Mouse (Mus musculus): ENCODE results near the gene Cyb561d1. TPM values are rescaled to one million over a fixed set of nuclear protein-coding genes. Genes with fewer than 3 reads are reported as not detected.

Cyb561d1 gene
- polyA plus RNA-seq, 1 experiment, result 7.0 TPM

DNA sequence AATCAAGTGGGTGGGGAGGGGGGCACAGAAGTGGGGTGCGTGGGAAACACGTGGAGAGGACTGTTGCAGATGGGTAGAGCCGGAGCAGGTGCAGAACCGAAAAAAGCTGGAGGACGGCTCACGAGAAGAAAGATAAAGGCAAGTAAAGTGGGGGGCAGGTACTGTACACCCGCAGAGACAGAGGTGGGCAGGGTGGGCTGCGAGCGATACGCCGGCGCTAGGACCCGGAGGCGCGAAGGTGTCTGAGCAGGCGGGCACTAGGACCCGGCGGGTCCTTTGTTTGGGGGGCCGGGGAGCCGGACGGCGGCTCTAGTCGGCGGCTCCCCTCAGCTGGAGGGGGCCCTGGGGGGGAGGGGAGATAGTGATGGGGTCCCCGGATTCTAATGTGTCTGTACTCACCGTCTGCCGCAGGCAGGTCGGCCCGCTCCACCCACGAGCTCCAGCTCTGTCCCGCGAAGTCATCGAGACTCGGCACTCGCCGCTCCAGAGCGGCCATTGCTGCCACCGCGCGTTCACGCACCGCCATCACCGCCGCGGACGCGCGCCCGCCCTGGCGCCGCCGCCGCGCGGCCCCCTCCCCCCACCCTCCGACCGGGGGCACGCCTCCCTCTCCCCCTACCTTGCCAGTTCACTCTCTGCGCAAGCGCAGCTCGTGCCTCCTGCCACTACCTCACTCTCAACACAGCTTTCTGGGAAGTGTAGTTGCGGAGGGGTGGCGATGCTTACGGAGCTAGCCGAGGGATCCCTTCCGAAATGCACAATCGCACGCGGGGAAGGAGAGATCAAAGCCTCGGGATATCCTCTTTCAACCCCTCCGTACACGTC lies 9.1 kb upstream of the Cyb561d1 start:
- H3K36me3 ChIP-seq (ENCODE audit: control insufficient read depth, insufficient read depth, low read length), result no peaks in the 10 kb centered on the region
- WGBS, result under 1% methylated on average over 72 of the region's 72 CpGs
- H3K4me1 ChIP-seq (ENCODE audit: control insufficient read depth, insufficient read depth, low read length), result peaks cover 6% of the 10 kb centered on the region; the same call in 1 of the 2 replicates
- H3K27ac ChIP-seq (ENCODE audit: insufficient read depth, low read depth, low read length), result peak overlapping the region; percentile 54
- peak overlapping the region; percentile 71 for H3K4me3 ChIP-seq (ENCODE audit: insufficient read depth, low read depth, low read length)
- H3K27me3 ChIP-seq (replicated peaks; ENCODE audit: control insufficient read depth, insufficient read depth, low read length), result no peaks in the 10 kb centered on the region
- peak; percentile 97 for DNase-seq
- TF ChIP-seq POLR2A (IDR thresholded peaks at IDR 0.05; ENCODE audit: low read depth, low read length) (peak; percentile 14), CTCF (conservative IDR thresholded peaks at IDR 0.05; ENCODE audit: insufficient read depth, insufficient read length, low read depth, low read length) (no peak)

GRCm38 (mm10) chr3:108209536-108209935 lies 8.5 kb upstream of the Cyb561d1 start:
- 13% methylated on average over 8 of the region's 8 CpGs for WGBS
- peaks cover 6% of the 10 kb centered on the region; the same call in 1 of the 2 replicates for H3K4me1 ChIP-seq (ENCODE audit: control insufficient read depth, insufficient read depth, low read length)
- no peaks in the 10 kb centered on the region for H3K27me3 ChIP-seq (replicated peaks; ENCODE audit: control insufficient read depth, insufficient read depth, low read length)
- H3K4me3 ChIP-seq (ENCODE audit: insufficient read depth, low read depth, low read length), result peak overlapping the region; percentile 71
- no peak overlapping the region for H3K27ac ChIP-seq (ENCODE audit: insufficient read depth, low read depth, low read length)
- no peak for DNase-seq
- H3K36me3 ChIP-seq (ENCODE audit: control insufficient read depth, insufficient read depth, low read length), result no peaks in the 10 kb centered on the region
- TF ChIP-seq POLR2A (IDR thresholded peaks at IDR 0.05; ENCODE audit: low read depth, low read length) (no peak), CTCF (conservative IDR thresholded peaks at IDR 0.05; ENCODE audit: insufficient read depth, insufficient read length, low read depth, low read length) (no peak)

DNA sequence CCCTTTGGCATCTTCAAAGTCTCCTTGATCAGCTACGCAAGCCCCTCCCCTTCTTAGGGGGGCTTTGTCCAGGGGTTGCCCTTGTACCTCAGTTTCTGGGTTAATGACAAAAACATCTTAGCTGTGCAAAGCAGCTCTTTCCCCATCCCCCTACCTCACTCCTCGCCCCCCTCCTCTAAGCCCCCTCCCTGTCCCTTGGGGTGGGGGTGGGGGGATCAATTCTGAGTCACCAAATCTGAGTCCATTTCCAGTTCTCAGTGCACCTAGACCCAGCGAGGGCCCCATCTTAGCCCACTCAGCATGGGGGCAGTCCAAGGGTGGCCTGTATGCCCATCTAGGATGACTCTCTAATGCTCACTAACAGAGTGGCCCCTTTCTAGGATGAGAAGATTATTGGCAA lies 8.0 kb upstream of the Cyb561d1 start:
- H3K27ac ChIP-seq (ENCODE audit: insufficient read depth, low read depth, low read length), result no peak overlapping the region
- H3K27me3 ChIP-seq (replicated peaks; ENCODE audit: control insufficient read depth, insufficient read depth, low read length), result no peaks in the 10 kb centered on the region
- H3K4me3 ChIP-seq (ENCODE audit: insufficient read depth, low read depth, low read length), result no peak overlapping the region
- no peaks in the 10 kb centered on the region for H3K36me3 ChIP-seq (ENCODE audit: control insufficient read depth, insufficient read depth, low read length)
- 75% methylated on average over 3 of the region's 3 CpGs for whole genome bisulfite sequencing
- peaks cover 6% of the 10 kb centered on the region; the same call in 1 of the 2 replicates for H3K4me1 ChIP-seq (ENCODE audit: control insufficient read depth, insufficient read depth, low read length)
- no peak for DNase-seq
- TF ChIP-seq POLR2A (IDR thresholded peaks at IDR 0.05; ENCODE audit: low read depth, low read length), result no peak
- TF ChIP-seq CTCF (conservative IDR thresholded peaks at IDR 0.05; ENCODE audit: insufficient read depth, insufficient read length, low read depth, low read length), result no peak

DNA sequence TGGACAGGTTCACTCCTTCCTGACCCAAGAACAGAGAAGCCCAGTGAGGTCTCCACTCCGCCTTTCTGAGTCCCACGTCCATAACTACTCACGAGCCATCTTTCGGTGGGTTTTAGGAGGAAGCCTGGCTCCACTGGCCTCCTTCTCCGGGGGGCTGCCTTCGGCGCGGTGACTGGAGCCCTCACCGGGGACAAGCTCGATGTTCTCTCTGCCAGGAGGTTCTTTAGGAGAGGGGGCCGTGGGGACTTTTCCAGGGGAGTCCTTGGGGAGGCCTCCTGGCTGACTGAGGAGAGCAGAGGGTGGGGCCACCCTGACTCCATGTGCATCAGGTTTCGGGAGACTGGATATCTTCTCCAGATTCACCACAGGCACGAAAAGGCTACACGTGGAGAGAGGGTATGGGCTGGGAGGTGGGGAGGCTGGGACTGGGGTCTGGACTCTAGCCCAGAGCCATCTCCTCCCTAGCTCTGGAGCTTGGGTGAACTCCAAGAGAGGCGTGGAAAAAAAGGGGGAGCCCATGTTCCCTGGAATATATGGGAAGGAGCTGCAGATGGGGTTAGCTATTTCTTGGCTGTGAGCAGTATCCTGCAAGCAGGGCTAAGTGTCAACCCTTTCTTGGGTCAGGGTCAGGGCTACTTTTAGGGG lies 5.8 kb upstream of the Cyb561d1 start:
- H3K27me3 ChIP-seq (replicated peaks; ENCODE audit: control insufficient read depth, insufficient read depth, low read length), result no peaks in the 10 kb centered on the region
- no peak overlapping the region for H3K27ac ChIP-seq (ENCODE audit: insufficient read depth, low read depth, low read length)
- TF ChIP-seq CTCF (conservative IDR thresholded peaks at IDR 0.05; ENCODE audit: insufficient read depth, insufficient read length, low read depth, low read length) (no peak), POLR2A (IDR thresholded peaks at IDR 0.05; ENCODE audit: low read depth, low read length) (no peak)
- no peaks in the 10 kb centered on the region for H3K36me3 ChIP-seq (ENCODE audit: control insufficient read depth, insufficient read depth, low read length)
- peaks cover 6% of the 10 kb centered on the region; the same call in 1 of the 2 replicates for H3K4me1 ChIP-seq (ENCODE audit: control insufficient read depth, insufficient read depth, low read length)
- 84% methylated on average over 15 of the region's 15 CpGs for WGBS
- H3K4me3 ChIP-seq (ENCODE audit: insufficient read depth, low read depth, low read length), result no peak overlapping the region
- no peak for DNase-seq

DNA sequence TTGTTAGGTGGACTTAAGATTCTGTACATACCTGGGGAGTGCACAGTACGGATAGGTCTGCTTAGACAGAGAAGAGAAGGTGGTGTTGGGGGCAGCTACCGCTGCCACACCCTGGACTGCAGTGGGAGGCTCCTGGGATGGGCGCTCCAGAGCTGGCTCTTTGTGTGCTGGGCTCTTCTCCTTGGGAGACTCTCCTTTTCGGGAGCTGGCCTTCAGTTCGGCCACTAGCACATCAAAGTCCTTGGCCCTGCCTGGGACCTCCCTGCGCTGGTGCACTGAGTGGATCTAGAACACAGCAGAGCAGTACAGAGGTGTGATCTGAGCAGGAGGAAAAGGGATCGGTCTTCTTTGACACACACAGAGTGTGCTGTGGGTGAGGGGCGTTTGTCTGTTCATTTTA lies 4.6 kb upstream of the Cyb561d1 start:
- Histone ChIP-seq H3K27ac (ENCODE audit: insufficient read depth, low read depth, low read length) (no peak overlapping the region), H3K27me3 (replicated peaks; ENCODE audit: control insufficient read depth, insufficient read depth, low read length) (no peaks in the 10 kb centered on the region)
- WGBS, result 93% methylated on average over 8 of the region's 8 CpGs

DNA sequence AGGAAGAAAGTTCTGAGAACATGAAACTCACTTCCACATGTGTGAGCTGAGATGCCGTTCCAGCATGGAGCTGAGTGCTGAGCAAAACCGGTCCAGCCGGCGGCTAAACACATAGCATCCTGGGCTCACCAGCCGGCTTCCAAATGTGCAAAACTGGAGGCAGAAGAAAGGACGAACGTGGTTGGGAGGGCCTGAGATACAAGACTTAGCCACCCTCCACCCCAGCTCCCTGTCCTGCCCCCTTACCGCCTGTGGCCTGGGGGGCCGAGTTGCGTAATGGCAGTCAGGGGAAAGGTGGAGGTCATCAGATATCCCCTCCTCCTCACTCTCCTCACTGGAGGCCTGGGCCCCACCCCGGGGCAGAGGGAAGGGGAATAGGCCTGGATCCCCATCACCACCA lies 3.5 kb upstream of the Cyb561d1 start:
- H3K4me3 ChIP-seq (ENCODE audit: insufficient read depth, low read depth, low read length), result no peak overlapping the region
- 82% methylated on average over 11 of the region's 11 CpGs for WGBS
- H3K27ac ChIP-seq (ENCODE audit: insufficient read depth, low read depth, low read length), result no peak overlapping the region
- no peak for TF ChIP-seq CTCF (conservative IDR thresholded peaks at IDR 0.05; ENCODE audit: insufficient read depth, insufficient read length, low read depth, low read length)
- TF ChIP-seq POLR2A (IDR thresholded peaks at IDR 0.05; ENCODE audit: low read depth, low read length), result no peak
- DNase-seq, result no peak
- no peaks in the 10 kb centered on the region for H3K36me3 ChIP-seq (ENCODE audit: control insufficient read depth, insufficient read depth, low read length)
- 0 out of 2 replicates have a peak, but pooled peaks cover 2% of the 10 kb centered on the region for H3K4me1 ChIP-seq (ENCODE audit: control insufficient read depth, insufficient read depth, low read length)
- H3K27me3 ChIP-seq (replicated peaks; ENCODE audit: control insufficient read depth, insufficient read depth, low read length), result no peaks in the 10 kb centered on the region

More for the DNA sequence above, 4.6 kb upstream of the Cyb561d1 start:
- no peak for DNase-seq
- no peak overlapping the region for H3K4me3 ChIP-seq (ENCODE audit: insufficient read depth, low read depth, low read length)
- no peaks in the 10 kb centered on the region for H3K36me3 ChIP-seq (ENCODE audit: control insufficient read depth, insufficient read depth, low read length)
- TF ChIP-seq CTCF (conservative IDR thresholded peaks at IDR 0.05; ENCODE audit: insufficient read depth, insufficient read length, low read depth, low read length) (no peak), POLR2A (IDR thresholded peaks at IDR 0.05; ENCODE audit: low read depth, low read length) (no peak)
- H3K4me1 ChIP-seq (ENCODE audit: control insufficient read depth, insufficient read depth, low read length), result 0 out of 2 replicates have a peak, but pooled peaks cover 6% of the 10 kb centered on the region
